Mouse (Mus musculus): ENCODE measurements around the gene Ace. TPM values are rescaled to one million over a fixed set of nuclear protein-coding genes. Genes with fewer than 3 reads are reported as not detected.

Gene Ace
- total and polyA plus RNA-seq, 3 experiments, result not detected

GRCm38 (mm10) chr11:105928171-105928570, 39.6 kb upstream of the Ace start:
- no peak overlapping the region for H3K4me3 ChIP-seq (ENCODE audit: control insufficient read depth in 1 of 2, insufficient read depth in 1 of 2, low read depth in 2 of 2, low read length in 2 of 2)
- TF ChIP-seq ZNF384 (IDR thresholded peaks at IDR 0.05; ENCODE audit: low read depth, low read length) (no peak), SMC3 (IDR thresholded peaks at IDR 0.05; ENCODE audit: low read depth, low read length) (no peak), ZC3H11A (IDR thresholded peaks at IDR 0.05; ENCODE audit: low read depth, low read length) (no peak), POLR2A (IDR thresholded peaks at IDR 0.05; ENCODE audit: control insufficient read depth in 1 of 2, insufficient read depth in 1 of 2, low read depth in 1 of 2, low read length in 2 of 2, poor library complexity in 1 of 2) (no peak), USF2 (IDR thresholded peaks at IDR 0.05; ENCODE audit: borderline replicate concordance in 1 of 2, insufficient read depth in 1 of 2, low read depth in 1 of 2, low read length in 2 of 2) (no peak), ELF1 (IDR thresholded peaks at IDR 0.05; ENCODE audit: low read depth, low read length) (no peak), TAL1 (IDR thresholded peaks at IDR 0.05; ENCODE audit: low read length) (no peak)
- no peak overlapping the region for H3K9ac ChIP-seq (ENCODE audit: control insufficient read depth, low read depth, low read length, poor library complexity, severe bottlenecking)
- no peak for DNase-seq (ENCODE audit: low read depth, low spot score)
- H3K9me3 ChIP-seq (replicated peaks; ENCODE audit: insufficient read depth, low read length), result no peaks in the 10 kb centered on the region
- H3K27ac ChIP-seq (ENCODE audit: control insufficient read depth, low read depth, low read length), result no peak overlapping the region
- H3K27me3 ChIP-seq (ENCODE audit: control insufficient read depth in 1 of 2, insufficient read depth in 2 of 2, low read length in 2 of 2), result no peaks in the 10 kb centered on the region
- H3K36me3 ChIP-seq (ENCODE audit: control insufficient read depth in 1 of 2, insufficient read depth in 2 of 2, low read length in 2 of 2), result no peaks in the 10 kb centered on the region
- no peaks in the 10 kb centered on the region for H3K4me1 ChIP-seq (ENCODE audit: control insufficient read depth in 1 of 2, insufficient read depth in 2 of 2, low read length in 2 of 2)
- no peaks in the 10 kb centered on the region for H3K79me2 ChIP-seq (ENCODE audit: control insufficient read depth, insufficient read depth, low read length, poor library complexity)

- Histone ChIP-seq H3K27ac (ENCODE audit: control insufficient read depth, low read depth, low read length) (no peak overlapping the region), H3K9ac (ENCODE audit: control insufficient read depth, low read depth, low read length, poor library complexity, severe bottlenecking) (no peak overlapping the region), H3K27me3 (ENCODE audit: control insufficient read depth in 1 of 2, insufficient read depth in 2 of 2, low read length in 2 of 2) (no peaks in the 10 kb centered on the region), H3K4me3 (ENCODE audit: control insufficient read depth in 1 of 2, insufficient read depth in 1 of 2, low read depth in 2 of 2, low read length in 2 of 2) (no peak overlapping the region), H3K9me3 (replicated peaks; ENCODE audit: insufficient read depth, low read length) (no peaks in the 10 kb centered on the region), H3K4me1 (ENCODE audit: control insufficient read depth in 1 of 2, insufficient read depth in 2 of 2, low read length in 2 of 2) (no peaks in the 10 kb centered on the region), H3K36me3 (ENCODE audit: control insufficient read depth in 1 of 2, insufficient read depth in 2 of 2, low read length in 2 of 2) (no peaks in the 10 kb centered on the region), H3K79me2 (ENCODE audit: control insufficient read depth, insufficient read depth, low read length, poor library complexity) (no peaks in the 10 kb centered on the region)
- DNase-seq (ENCODE audit: low read depth, low spot score), result no peak
- TF ChIP-seq POLR2AphosphoS2 (IDR thresholded peaks at IDR 0.05; ENCODE audit: low read length), result no peak
- no peak for TF ChIP-seq NRF1 (IDR thresholded peaks at IDR 0.05; ENCODE audit: insufficient read depth, low read depth, low read length, poor library complexity, severe bottlenecking)
- no peak for TF ChIP-seq CHD2 (IDR thresholded peaks at IDR 0.05; ENCODE audit: low read length)
- no peak for TF ChIP-seq BHLHE40 (IDR thresholded peaks at IDR 0.05; ENCODE audit: borderline replicate concordance, low read depth, low read length)
- no peak for TF ChIP-seq TBP (IDR thresholded peaks at IDR 0.05; ENCODE audit: low read depth, low read length)
- no peak for TF ChIP-seq HCFC1 (IDR thresholded peaks at IDR 0.05; ENCODE audit: low read depth, low read length)
- no peak for TF ChIP-seq SIN3A (IDR thresholded peaks at IDR 0.05; ENCODE audit: low read length)
- TF ChIP-seq SMC3 (IDR thresholded peaks at IDR 0.05; ENCODE audit: low read depth, low read length), result no peak
Observed at GRCm38 (mm10) chr11:105931380-105931779, 36.4 kb upstream of the Ace start.

GRCm38 (mm10) chr11:105933746-105934145, 34.0 kb upstream of the Ace start:
- H3K4me3 ChIP-seq (ENCODE audit: control insufficient read depth in 1 of 2, insufficient read depth in 1 of 2, low read depth in 2 of 2, low read length in 2 of 2), result no peak overlapping the region
- H3K4me1 ChIP-seq (ENCODE audit: control insufficient read depth in 1 of 2, insufficient read depth in 2 of 2, low read length in 2 of 2), result no peaks in the 10 kb centered on the region
- no peaks in the 10 kb centered on the region for H3K36me3 ChIP-seq (ENCODE audit: control insufficient read depth in 1 of 2, insufficient read depth in 2 of 2, low read length in 2 of 2)
- H3K27me3 ChIP-seq (ENCODE audit: control insufficient read depth in 1 of 2, insufficient read depth in 2 of 2, low read length in 2 of 2), result no peaks in the 10 kb centered on the region
- H3K27ac ChIP-seq (ENCODE audit: control insufficient read depth, low read depth, low read length), result no peak overlapping the region
- H3K9me3 ChIP-seq (replicated peaks; ENCODE audit: insufficient read depth, low read length), result no peaks in the 10 kb centered on the region
- no peak overlapping the region for H3K9ac ChIP-seq (ENCODE audit: control insufficient read depth, low read depth, low read length, poor library complexity, severe bottlenecking)
- no peaks in the 10 kb centered on the region for H3K79me2 ChIP-seq (ENCODE audit: control insufficient read depth, insufficient read depth, low read length, poor library complexity)
- TF ChIP-seq ZMIZ1 (IDR thresholded peaks at IDR 0.05; ENCODE audit: low read depth, low read length) (no peak), MYC (IDR thresholded peaks at IDR 0.05; ENCODE audit: low read depth, low read length) (no peak), HCFC1 (IDR thresholded peaks at IDR 0.05; ENCODE audit: low read depth, low read length) (no peak), EP300 (IDR thresholded peaks at IDR 0.05; ENCODE audit: low read depth in 1 of 2, low read length in 2 of 2) (no peak), ZC3H11A (IDR thresholded peaks at IDR 0.05; ENCODE audit: low read depth, low read length) (no peak), RCOR1 (IDR thresholded peaks at IDR 0.05; ENCODE audit: low read depth, low read length) (no peak), MEF2A (IDR thresholded peaks at IDR 0.05; ENCODE audit: extremely low read depth, insufficient replicate concordance, low read depth, low read length, poor library complexity, severe bottlenecking) (no peak), POLR2AphosphoS5 (IDR thresholded peaks at IDR 0.05; ENCODE audit: borderline replicate concordance, low read depth, low read length) (no peak)
- DNase-seq (ENCODE audit: low read depth, low spot score), result no peak

Data from MEL (cell line).